Mouse (Mus musculus): ENCODE data around the gene Pex11b. TPM values are rescaled to one million over a fixed set of nuclear protein-coding genes. Genes with fewer than 3 reads are reported as not detected.
"Not testable (repeated sequence)": the region's sequence is repeated elsewhere in the genome, so short reads cannot be mapped to it uniquely, and the experiment has no call there.

The Pex11b gene
- polyA plus RNA-seq, 1 experiment = 19.9 TPM

DNA sequence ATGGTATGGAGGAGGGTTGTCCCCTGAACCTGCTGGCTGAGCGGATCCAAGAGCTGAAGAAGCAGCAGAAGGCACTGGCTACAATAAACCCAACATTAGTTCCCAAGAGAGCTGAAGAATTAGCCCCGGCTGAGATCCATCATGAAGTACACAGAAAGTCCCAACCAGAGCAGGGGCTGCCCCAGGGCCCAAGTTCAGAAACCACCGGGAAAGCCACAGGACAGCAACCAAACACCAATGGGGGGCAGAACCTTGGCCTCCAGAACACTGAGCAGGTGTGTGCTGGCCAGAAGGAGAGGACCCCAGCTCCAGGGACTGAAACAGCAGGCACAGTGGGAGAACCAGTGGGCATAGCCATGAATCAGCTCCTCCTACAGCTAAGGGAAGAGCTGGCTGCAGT, 48.3 kb downstream of the Pex11b start:
- Histone ChIP-seq H3K27me3 (ENCODE audit: control insufficient read depth, insufficient read depth, insufficient read length) (no peaks in the 10 kb centered on the region), H3K36me3 (ENCODE audit: control insufficient read depth, insufficient read depth) (no peaks in the 10 kb centered on the region), H3K79me3 (ENCODE audit: low read depth) (no peaks in the 10 kb centered on the region), H3ac (ENCODE audit: control insufficient read depth, insufficient read length, low read depth) (no peak overlapping the region), H3K4me3 (ENCODE audit: insufficient read depth, poor library complexity, severe bottlenecking) (no peak overlapping the region), H3K79me2 (ENCODE audit: control insufficient read depth, insufficient read depth) (no peaks in the 10 kb centered on the region)
- TF ChIP-seq USF1 (IDR thresholded peaks at IDR 0.05; ENCODE audit: low read depth) = no peak
- no peak for TF ChIP-seq MYOD1 (IDR thresholded peaks at IDR 0.05; ENCODE audit: control insufficient read depth, insufficient read length, low read depth)
- TF ChIP-seq MYOG (IDR thresholded peaks at IDR 0.05; ENCODE audit: control insufficient read depth, extremely low read depth, insufficient read length) = no peak
- TF ChIP-seq FOSL1 (IDR thresholded peaks at IDR 0.05; ENCODE audit: insufficient read depth, low read length, poor library complexity, severe bottlenecking) = no peak
- TF ChIP-seq CEBPB (IDR thresholded peaks at IDR 0.05; ENCODE audit: low read depth) = no peak
- TF ChIP-seq CTCF (IDR thresholded peaks at IDR 0.05; ENCODE audit: control insufficient read depth, insufficient read depth, insufficient read length) = no peak
- TF ChIP-seq MAX (IDR thresholded peaks at IDR 0.05) = no peak

GRCm38 (mm10) chr3:96684151-96684821, 49.1 kb downstream of the Pex11b start:
- no peaks in the 10 kb centered on the region for H3K36me3 ChIP-seq (ENCODE audit: control insufficient read depth, insufficient read depth)
- no peaks in the 10 kb centered on the region for H3K79me3 ChIP-seq (ENCODE audit: low read depth)
- no peaks in the 10 kb centered on the region for H3K79me2 ChIP-seq (ENCODE audit: control insufficient read depth, insufficient read depth)
- no peak for TF ChIP-seq CEBPB (IDR thresholded peaks at IDR 0.05; ENCODE audit: low read depth)
- H3K27me3 ChIP-seq (ENCODE audit: control insufficient read depth, insufficient read depth, insufficient read length) = no peaks in the 10 kb centered on the region
- no peak overlapping the region for H3ac ChIP-seq (ENCODE audit: control insufficient read depth, insufficient read length, low read depth)
- H3K4me3 ChIP-seq (ENCODE audit: insufficient read depth, poor library complexity, severe bottlenecking) = no peak overlapping the region

DNA sequence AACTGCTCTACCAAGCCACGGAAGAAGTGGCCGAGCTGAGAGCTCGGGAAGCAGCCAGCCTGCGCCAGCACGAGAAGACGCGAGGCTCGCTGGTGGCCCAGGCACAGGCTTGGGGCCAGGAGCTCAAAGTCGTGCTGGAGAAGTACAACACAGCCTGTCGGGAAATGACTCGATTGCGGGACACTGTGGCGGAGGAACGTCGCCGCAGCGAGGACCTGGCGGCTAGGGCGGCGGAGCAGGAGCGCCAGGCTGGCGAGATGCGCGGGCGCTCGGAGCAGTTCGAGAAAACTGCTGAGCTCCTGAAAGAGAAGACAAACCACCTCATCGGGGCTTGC, 49.6 kb downstream of the Pex11b start:
- TF ChIP-seq FOSL1 (IDR thresholded peaks at IDR 0.05; ENCODE audit: insufficient read depth, low read length, poor library complexity, severe bottlenecking) = no peak
- no peak for TF ChIP-seq MAX (IDR thresholded peaks at IDR 0.05)
- TF ChIP-seq USF1 (IDR thresholded peaks at IDR 0.05; ENCODE audit: low read depth) = no peak
- no peak for TF ChIP-seq MYOG (IDR thresholded peaks at IDR 0.05; ENCODE audit: control insufficient read depth, extremely low read depth, insufficient read length)
- no peak for TF ChIP-seq CTCF (IDR thresholded peaks at IDR 0.05; ENCODE audit: control insufficient read depth, insufficient read depth, insufficient read length)
- TF ChIP-seq MYOD1 (IDR thresholded peaks at IDR 0.05; ENCODE audit: control insufficient read depth, insufficient read length, low read depth) = no peak
- TF ChIP-seq CEBPB (IDR thresholded peaks at IDR 0.05; ENCODE audit: low read depth) = no peak
- Histone ChIP-seq H3K36me3 (ENCODE audit: control insufficient read depth, insufficient read depth) (no peaks in the 10 kb centered on the region), H3ac (ENCODE audit: control insufficient read depth, insufficient read length, low read depth) (no peak overlapping the region), H3K79me3 (ENCODE audit: low read depth) (no peaks in the 10 kb centered on the region), H3K79me2 (ENCODE audit: control insufficient read depth, insufficient read depth) (no peaks in the 10 kb centered on the region), H3K27me3 (ENCODE audit: control insufficient read depth, insufficient read depth, insufficient read length) (no peaks in the 10 kb centered on the region), H3K4me3 (ENCODE audit: insufficient read depth, poor library complexity, severe bottlenecking) (no peak overlapping the region)

DNA sequence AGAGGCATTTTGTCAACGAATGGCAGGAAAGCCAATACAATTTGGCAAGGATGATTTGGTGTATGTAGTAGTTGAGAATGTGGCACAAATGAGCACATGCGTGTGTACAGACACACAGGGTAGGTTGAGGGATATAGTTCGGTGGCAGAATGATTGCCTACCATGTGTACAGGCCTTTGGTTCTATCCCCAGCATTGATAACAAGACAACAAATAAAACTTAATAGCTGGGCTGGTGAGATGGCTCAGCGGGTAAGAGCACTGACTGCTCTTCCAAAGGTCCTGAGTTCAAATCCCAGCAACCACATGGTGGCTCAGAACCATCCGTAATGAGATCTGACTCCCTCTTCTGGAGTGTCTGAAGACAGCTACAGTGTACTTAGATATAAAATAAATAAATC, 50.9 kb downstream of the Pex11b start:
- not testable (repeated sequence) for H3ac ChIP-seq (ENCODE audit: control insufficient read depth, insufficient read length, low read depth); H3K4me3 ChIP-seq (ENCODE audit: insufficient read depth, poor library complexity, severe bottlenecking); H3K79me2 ChIP-seq (ENCODE audit: control insufficient read depth, insufficient read depth); H3K79me3 ChIP-seq (ENCODE audit: low read depth); H3K36me3 ChIP-seq (ENCODE audit: control insufficient read depth, insufficient read depth); H3K27me3 ChIP-seq (ENCODE audit: control insufficient read depth, insufficient read depth, insufficient read length)

- Histone ChIP-seq H3ac (ENCODE audit: control insufficient read depth, insufficient read length, low read depth) (no peak overlapping the region), H3K4me3 (ENCODE audit: insufficient read depth, poor library complexity, severe bottlenecking) (no peak overlapping the region)
Measured at GRCm38 (mm10) chr3:96688854-96689253, 53.7 kb downstream of the Pex11b start.

DNA sequence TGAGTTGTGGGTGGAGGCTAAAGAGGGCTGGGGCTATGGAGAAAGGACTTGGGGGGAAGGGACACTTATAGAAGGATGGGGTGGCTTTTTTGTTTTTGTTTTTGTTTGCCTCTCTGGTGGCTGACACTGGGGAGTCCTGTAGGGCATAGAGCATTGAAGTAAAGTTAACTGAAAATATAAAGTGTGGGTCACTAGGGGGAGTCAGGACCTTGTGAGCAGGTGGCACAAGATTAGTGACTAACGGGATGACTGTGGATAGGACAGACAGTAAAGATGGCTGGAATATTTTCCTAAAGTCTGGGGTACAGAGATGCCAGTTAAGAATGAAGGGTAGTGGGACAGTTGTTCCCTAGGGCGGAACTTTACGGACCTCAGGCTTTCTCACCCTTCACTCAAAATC, 55.1 kb downstream of the Pex11b start:
- Histone ChIP-seq H3K36me3 (ENCODE audit: control insufficient read depth, insufficient read depth) (no peaks in the 10 kb centered on the region), H3K79me3 (ENCODE audit: low read depth) (no peaks in the 10 kb centered on the region), H3K27me3 (ENCODE audit: control insufficient read depth, insufficient read depth, insufficient read length) (no peaks in the 10 kb centered on the region), H3K79me2 (ENCODE audit: control insufficient read depth, insufficient read depth) (no peaks in the 10 kb centered on the region), H3ac (ENCODE audit: control insufficient read depth, insufficient read length, low read depth) (no peak overlapping the region), H3K4me3 (ENCODE audit: insufficient read depth, poor library complexity, severe bottlenecking) (no peak overlapping the region)
- TF ChIP-seq USF1 (IDR thresholded peaks at IDR 0.05; ENCODE audit: low read depth) (no peak), CTCF (IDR thresholded peaks at IDR 0.05; ENCODE audit: control insufficient read depth, insufficient read depth, insufficient read length) (no peak), MYOG (IDR thresholded peaks at IDR 0.05; ENCODE audit: control insufficient read depth, extremely low read depth, insufficient read length) (no peak)

More at GRCm38 (mm10) chr3:96688854-96689253, 53.7 kb downstream of the Pex11b start:
- Histone ChIP-seq H3K79me2 (ENCODE audit: control insufficient read depth, insufficient read depth) (no peaks in the 10 kb centered on the region), H3K36me3 (ENCODE audit: control insufficient read depth, insufficient read depth) (no peaks in the 10 kb centered on the region), H3K27me3 (ENCODE audit: control insufficient read depth, insufficient read depth, insufficient read length) (no peaks in the 10 kb centered on the region), H3K79me3 (ENCODE audit: low read depth) (no peaks in the 10 kb centered on the region)
- TF ChIP-seq FOSL1 (IDR thresholded peaks at IDR 0.05; ENCODE audit: insufficient read depth, low read length, poor library complexity, severe bottlenecking) (no peak), USF1 (IDR thresholded peaks at IDR 0.05; ENCODE audit: low read depth) (no peak), CTCF (IDR thresholded peaks at IDR 0.05; ENCODE audit: control insufficient read depth, insufficient read depth, insufficient read length) (no peak), CEBPB (IDR thresholded peaks at IDR 0.05; ENCODE audit: low read depth) (no peak), MYOG (IDR thresholded peaks at IDR 0.05; ENCODE audit: control insufficient read depth, extremely low read depth, insufficient read length) (no peak)
